Mouse (Mus musculus) C2C12 (cell line): Measurements from ENCODE around the gene Fam207a. TPM values are rescaled to one million over a fixed set of nuclear protein-coding genes. Genes with fewer than 3 reads are reported as not detected.

Experiments used
- H3K27me3 ChIP-seq: one replicate; pipeline ENCODE4 v1.6.1; 2011; ENCODE audit not compliant: control insufficient read depth, insufficient read depth, insufficient read length
- H3K36me3 ChIP-seq: one replicate; pipeline ENCODE4 v1.6.1; 2011; ENCODE audit not compliant: control insufficient read depth, insufficient read depth
- H3K4me3 ChIP-seq: one replicate; pipeline ENCODE4 v1.5.1; 2011; ENCODE audit warnings: mild to moderate bottlenecking, control low read depth; ENCODE audit not compliant: poor library complexity, insufficient read depth, severe bottlenecking
- H3K79me2 ChIP-seq: one replicate; pipeline ENCODE4 v1.6.1; 2011; ENCODE audit not compliant: control insufficient read depth, insufficient read depth
- H3K79me3 ChIP-seq: one replicate; pipeline ENCODE4 v1.6.1; 2011; ENCODE audit warnings: low read depth, control low read depth
- H3ac ChIP-seq: one replicate; pipeline ENCODE3; 2011; ENCODE audit warnings: low read depth; ENCODE audit not compliant: control insufficient read depth, insufficient read length
- CEBPB ChIP-seq: IDR thresholded peaks from one replicate; pipeline ENCODE4 v1.6.1; 2011; ENCODE audit warnings: low read depth, mild to moderate bottlenecking, control low read depth, moderate library complexity
- CTCF ChIP-seq: IDR thresholded peaks from one replicate; pipeline ENCODE4 v1.5.1; 2011; ENCODE audit not compliant: control insufficient read depth, insufficient read depth, insufficient read length
- FOSL1 ChIP-seq: IDR thresholded peaks from one replicate; pipeline ENCODE4 v1.8.0; 2011; ENCODE audit warnings: mild to moderate bottlenecking, low read length; ENCODE audit not compliant: poor library complexity, insufficient read depth, severe bottlenecking
- MAX ChIP-seq: IDR thresholded peaks from one replicate; pipeline ENCODE4 v1.6.1; 2011; ENCODE audit warnings: mild to moderate bottlenecking, control low read depth
- MYOD1 ChIP-seq: IDR thresholded peaks from one replicate; pipeline ENCODE4 v1.6.1; 2011; ENCODE audit warnings: low read depth; ENCODE audit not compliant: control insufficient read depth, insufficient read length
- MYOG ChIP-seq: IDR thresholded peaks from one replicate; pipeline ENCODE4 v1.6.1; 2011; ENCODE audit not compliant: control insufficient read depth, insufficient read length; ENCODE audit errors: extremely low read depth
- USF1 ChIP-seq: IDR thresholded peaks from one replicate; pipeline ENCODE4 v1.6.1; 2011; ENCODE audit warnings: low read depth, mild to moderate bottlenecking, control low read depth, moderate library complexity
- polyA plus RNA-seq: library from polyadenylated mRNA; unstranded; fragments of >200 nt; fragmentation: generic; extraction: Trizol; gene quantifications from one replicate; pipeline ENCODE4 v1.2.1, GENCODE M21; 2012; ENCODE audit warnings: missing spikeins

The Fam207a gene
- polyA plus RNA-seq, 1 experiment: 45.2 TPM

DNA sequence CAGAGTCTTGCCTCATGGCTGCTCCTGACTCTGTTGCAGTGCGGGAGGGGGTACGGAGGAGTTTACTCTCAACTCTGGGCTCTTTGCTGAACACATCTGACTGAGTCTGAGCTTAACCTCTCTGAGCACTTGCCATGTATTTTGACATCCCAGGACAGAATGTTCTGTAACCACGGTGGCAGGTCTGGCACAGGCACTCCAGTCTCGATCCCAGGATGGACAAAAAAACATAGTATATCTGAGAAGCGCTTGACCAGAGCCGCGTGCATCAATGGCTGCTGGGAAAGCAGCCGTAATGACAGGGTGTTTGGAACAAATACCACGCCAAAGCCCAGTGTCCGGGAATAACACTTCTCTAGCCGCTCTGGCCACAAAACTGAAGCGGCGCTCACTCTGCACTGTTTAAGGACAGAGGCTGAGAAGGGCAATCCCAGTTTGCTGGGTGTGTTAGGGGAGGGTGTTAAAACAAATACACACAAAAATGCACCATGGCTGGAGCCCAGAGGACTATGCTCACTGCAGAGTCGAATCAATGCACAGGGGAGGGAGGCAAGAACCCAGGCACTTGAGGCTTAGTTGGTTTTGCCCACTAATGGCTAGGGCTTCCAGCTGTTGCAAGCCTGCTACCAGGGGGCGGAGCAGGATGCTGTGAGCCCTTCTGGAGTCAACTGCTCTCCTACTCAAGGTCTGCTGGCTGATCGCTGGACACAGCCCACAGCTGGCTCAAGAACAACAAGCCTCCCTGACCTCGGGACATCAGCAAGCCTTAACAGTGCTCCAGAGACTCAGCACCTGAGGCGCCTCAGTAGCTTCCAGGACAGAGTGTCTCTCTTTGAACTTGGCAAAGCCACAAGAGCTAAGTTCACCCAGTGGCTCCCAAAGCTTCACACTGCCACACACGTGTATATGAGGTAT, 74.5 kb downstream of the Fam207a start:
- no peaks in the 10 kb centered on the region for H3K79me3 ChIP-seq
- H3K36me3 ChIP-seq: no peaks in the 10 kb centered on the region
- H3K27me3 ChIP-seq: no peaks in the 10 kb centered on the region
- H3K4me3 ChIP-seq: no peak overlapping the region
- no peak overlapping the region for H3ac ChIP-seq
- TF ChIP-seq MAX (no peak), MYOD1 (no peak), CEBPB (no peak), MYOG (no peak), USF1 (no peak), CTCF (no peak)
- H3K79me2 ChIP-seq: no peaks in the 10 kb centered on the region

GRCm38 (mm10) chr10:77440286-77440685, 75.3 kb downstream of the Fam207a start:
- TF ChIP-seq USF1 (no peak), CTCF (no peak), CEBPB (no peak), MYOD1 (no peak), FOSL1 (no peak), MYOG (no peak), MAX (no peak)
- Histone ChIP-seq H3K79me3 (no peaks in the 10 kb centered on the region), H3K36me3 (no peaks in the 10 kb centered on the region), H3ac (no peak overlapping the region), H3K79me2 (no peaks in the 10 kb centered on the region), H3K27me3 (no peaks in the 10 kb centered on the region), H3K4me3 (no peak overlapping the region)

GRCm38 (mm10) chr10:77439026-77439425, 76.6 kb downstream of the Fam207a start:
- H3K27me3 ChIP-seq: no peaks in the 10 kb centered on the region
- no peak overlapping the region for H3ac ChIP-seq
- TF ChIP-seq USF1 (no peak), CEBPB (no peak), MYOD1 (no peak), FOSL1 (no peak), MAX (no peak), CTCF (no peak), MYOG (no peak)
- no peaks in the 10 kb centered on the region for H3K36me3 ChIP-seq
- no peaks in the 10 kb centered on the region for H3K79me2 ChIP-seq
- no peak overlapping the region for H3K4me3 ChIP-seq
- H3K79me3 ChIP-seq: no peaks in the 10 kb centered on the region

GRCm38 (mm10) chr10:77438021-77438420, 77.6 kb downstream of the Fam207a start:
- TF ChIP-seq CTCF: no peak
- TF ChIP-seq USF1: no peak
- TF ChIP-seq MYOD1: no peak
- no peak for TF ChIP-seq FOSL1
- TF ChIP-seq MYOG: no peak
- no peak for TF ChIP-seq MAX
- TF ChIP-seq CEBPB: no peak
- Histone ChIP-seq H3ac (no peak overlapping the region), H3K79me2 (no peaks in the 10 kb centered on the region), H3K79me3 (no peaks in the 10 kb centered on the region), H3K4me3 (no peak overlapping the region), H3K36me3 (no peaks in the 10 kb centered on the region), H3K27me3 (no peaks in the 10 kb centered on the region)

Other genes starting within 250 kb of the Fam207a start
- 3.3 TPM for gene Adarb1, start 97.5 kb downstream of the Fam207a start, polyA plus RNA-seq
- gene Itgb2, start 14.5 kb upstream of the Fam207a start, polyA plus RNA-seq: 0.47 TPM
- 96.1 TPM for gene Pttg1ip, start 65.9 kb upstream of the Fam207a start, polyA plus RNA-seq
- gene Sumo3, start 90.3 kb upstream of the Fam207a start, polyA plus RNA-seq: 152 TPM
- 5.1 TPM for gene Gm49325, start 90.4 kb upstream of the Fam207a start, polyA plus RNA-seq
- 85.5 TPM for gene Ube2g2, start 106.5 kb upstream of the Fam207a start, polyA plus RNA-seq
- gene Tspear, start 170.8 kb upstream of the Fam207a start, polyA plus RNA-seq: not detected
- not detected for gene Gm19402, start 175.0 kb upstream of the Fam207a start, polyA plus RNA-seq
- gene Gm9508, start 181.4 kb upstream of the Fam207a start, polyA plus RNA-seq: not detected
- not detected for gene Gm10272, start 190.8 kb upstream of the Fam207a start, polyA plus RNA-seq
- not detected for gene Gm10024, start 195.7 kb upstream of the Fam207a start, polyA plus RNA-seq
- not detected for gene Gm10142, start 200.0 kb upstream of the Fam207a start, polyA plus RNA-seq
- not detected for gene Krtap12-1, start 204.8 kb upstream of the Fam207a start, polyA plus RNA-seq
- gene Gm10100, start 210.7 kb upstream of the Fam207a start, polyA plus RNA-seq: not detected
- gene Gm18596, start 226.9 kb upstream of the Fam207a start, polyA plus RNA-seq: not detected
- not detected for gene Gm9736, start 235.6 kb upstream of the Fam207a start, polyA plus RNA-seq
- gene Gm3233, start 243.9 kb upstream of the Fam207a start, polyA plus RNA-seq: not detected